Mouse (Mus musculus) neutrophil, adult 5-6 weeks (primary cell): ENCODE data around the gene Dhx36. TPM values are rescaled to one million over a fixed set of nuclear protein-coding genes. Genes with fewer than 3 reads are reported as not detected.

ENCODE experiments used
- ATAC-seq: fragments of 151-379, 151-347 bp; 2 replicates; pipeline ENCODE4 v1.8.0; 2017; ENCODE audit warnings: mild to moderate bottlenecking, moderate TSS enrichment; ENCODE audit not compliant: insufficient number of reproducible peaks, poor library complexity, low FRiP score, severe bottlenecking; ENCODE audit errors: extremely low read depth
- total RNA-seq: library from RNA; stranded (forward); fragments of 200-1000 nt; gene quantifications from 2 replicates; pipeline ENCODE4 v1.2.3, GENCODE M21; 2017

Gene Dhx36
- total RNA-seq, 1 experiment from 2014 or later = 40.3 TPM

- no peak for ATAC-seq
Measured at GRCm38 (mm10) chr3:62440431-62440969, 66.3 kb downstream of the Dhx36 start.

GRCm38 (mm10) chr3:62435923-62436322 is 70.9 kb downstream of the Dhx36 start:
- ATAC-seq = no peak

DNA sequence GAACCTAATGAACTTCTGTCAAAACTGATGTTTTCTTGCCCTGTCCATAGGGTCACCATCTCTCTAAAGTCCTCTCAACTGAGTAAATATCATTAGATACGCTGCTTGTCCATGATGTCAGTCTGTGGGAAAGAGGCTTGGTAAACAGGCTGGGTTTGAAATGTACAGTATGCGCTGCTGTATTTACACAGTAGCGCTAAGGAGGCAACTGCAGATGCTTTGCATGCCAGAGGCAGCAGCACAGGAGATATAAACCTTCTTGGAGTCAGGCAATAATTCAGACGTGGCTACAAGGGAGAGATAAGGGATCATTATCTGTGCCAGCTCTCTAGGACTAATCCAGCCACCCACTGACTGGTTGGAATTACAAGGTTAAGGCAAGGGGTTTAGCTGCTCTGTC is 73.1 kb downstream of the Dhx36 start:
- ATAC-seq = no peak

DNA sequence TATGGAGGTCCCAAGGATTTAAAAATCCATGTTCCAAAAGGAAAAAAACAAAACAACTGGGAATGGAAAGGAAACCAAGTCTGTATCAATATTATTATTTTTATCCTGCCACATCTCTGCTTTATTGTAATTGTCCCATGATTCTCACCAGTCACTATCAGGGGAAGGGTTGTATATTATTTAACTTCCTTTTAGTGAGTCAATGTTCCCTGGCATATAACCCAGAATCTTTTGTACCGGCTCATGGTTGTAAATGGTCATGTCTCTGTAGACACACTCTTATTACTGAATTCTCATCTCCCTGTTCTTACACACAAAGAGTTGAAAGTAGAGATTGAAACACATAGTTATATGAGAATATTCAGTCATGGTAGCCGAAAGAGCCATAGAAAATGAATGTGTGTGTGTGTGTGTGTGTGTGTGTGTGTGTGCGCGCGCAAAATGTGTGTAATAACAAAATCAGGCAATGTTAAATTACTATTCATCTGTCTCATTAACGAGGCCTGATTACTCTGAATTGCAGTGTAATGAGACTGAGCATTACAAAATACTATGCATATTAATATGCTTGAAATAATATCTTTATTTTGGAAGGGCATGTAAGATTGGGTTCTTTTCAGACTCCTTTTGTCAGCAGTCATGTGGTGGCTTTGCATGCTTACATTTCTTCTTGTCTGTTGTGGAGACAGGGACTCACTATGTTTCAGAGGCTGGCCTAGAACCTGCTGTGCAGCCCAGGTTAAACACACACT is 88.2 kb downstream of the Dhx36 start:
- no peak for ATAC-seq

Other genes with a start within 250 kb of the Dhx36 start
- 0.12 TPM in 2 replicates for gene Arhgef26, start 168.7 kb downstream of the Dhx36 start, total RNA-seq
- gene Gpr149, start 98.1 kb upstream of the Dhx36 start, total RNA-seq = 0.23 TPM in 1 of 2 replicates, not detected in the other